Mouse (Mus musculus) gastrocnemius, postnatal 14 days (tissue): ENCODE measurements at regions not wholly inside any gene's neighbourhood (a gene's known extent, or its start where the extent isn't known, plus 50 kb on each side); places are given as distances from the start of the nearest gene placed in this dataset.

Source experiments
- DNase-seq: peaks from one replicate; pipeline ENCODE4 v3.0.0; 2021; ENCODE audit warnings: mixed read lengths
- intact Hi-C: fragments of 180-260 bp; cut with DNase I; formaldehyde crosslinking; loops from one replicate; pipeline ENCODE4 v1.15.1; 2025; ENCODE audit warnings: low total_unique reads

GRCm38 (mm10) chr3:147542285-147542684, 690.1 kb downstream of the Ttll7 start:
- DNase-seq: no peak
- intact Hi-C loops: no loop called here

- DNase-seq: no peak
Measured at GRCm38 (mm10) chr3:147537584-147537983, 685.4 kb downstream of the Ttll7 start.

GRCm38 (mm10) chr3:147532196-147532595, 680.0 kb downstream of the Ttll7 start:
- DNase-seq: no peak
- intact Hi-C loops: no loop called here

More at GRCm38 (mm10) chr3:147537584-147537983, 685.4 kb downstream of the Ttll7 start:
- intact Hi-C loops: no loop called here

GRCm38 (mm10) chr3:147531608-147532180, 679.5 kb downstream of the Ttll7 start:
- intact Hi-C loops: no loop called here
- no peak for DNase-seq
